Mouse (Mus musculus) erythroid progenitor cell, adult 5-6 weeks (primary cell): Measurements from ENCODE around the gene Npm1. TPM values are rescaled to one million over a fixed set of nuclear protein-coding genes. Genes with fewer than 3 reads are reported as not detected.

Source experiments
- ATAC-seq: replicated peaks from 2 replicates; pipeline ENCODE4 v1.8.0; 2016; ENCODE audit warnings: moderate number of reproducible peaks, mild to moderate bottlenecking, moderate TSS enrichment, inconsistent platforms; ENCODE audit not compliant: poor library complexity, low FRiP score, severe bottlenecking
- total RNA-seq, 2 experiments: library from RNA; stranded (forward) in 1 of 2; stranded (reverse) in 1 of 2; fragments of 150-400 nt in 1 of 2; fragments of 186-747, 209-891 nt in 1 of 2; gene quantifications; 2 replicates each; pipeline versions ENCODE4 v1.2.3 to v1.2.4; 2015 to 2017; ENCODE audit warnings: low replicate concordance in 2 of 2

Gene Npm1
- total RNA-seq, 2 experiments from 2014 or later, result 400 to 412 TPM

- no peak for ATAC-seq
These were observed 15.3 kb downstream of the Npm1 start for GRCm38 (mm10) chr11:33147572-33148337.

- ATAC-seq, result no peak
These were observed 15.8 kb downstream of the Npm1 start, which contains the start of gene Fgf18 for GRCm38 (mm10) chr11:33147171-33147571. Fgf18 (minus strand) TSS chr11:33147400.

- ATAC-seq, result no peak
These were observed 16.3 kb downstream of the Npm1 start for GRCm38 (mm10) chr11:33146651-33147131.

- ATAC-seq, result no peak
These were observed 16.9 kb downstream of the Npm1 start for GRCm38 (mm10) chr11:33146143-33146497.

GRCm38 (mm10) chr11:33145201-33146142, 17.5 kb downstream of the Npm1 start:
- no peak for ATAC-seq

GRCm38 (mm10) chr11:33143906-33144305, 19.1 kb downstream of the Npm1 start:
- no peak for ATAC-seq

- ATAC-seq, result no peak
These were observed 20.2 kb downstream of the Npm1 start for GRCm38 (mm10) chr11:33142801-33143200.

- ATAC-seq, result no peak
These were observed 22.9 kb downstream of the Npm1 start for GRCm38 (mm10) chr11:33140111-33140460.

GRCm38 (mm10) chr11:33139458-33140110, 23.4 kb downstream of the Npm1 start:
- ATAC-seq, result no peak

GRCm38 (mm10) chr11:33138686-33139085, 24.3 kb downstream of the Npm1 start:
- ATAC-seq, result no peak

GRCm38 (mm10) chr11:33134391-33134986, 28.5 kb downstream of the Npm1 start:
- ATAC-seq, result no peak

GRCm38 (mm10) chr11:33132619-33133338, 30.2 kb downstream of the Npm1 start:
- ATAC-seq, result no peak

GRCm38 (mm10) chr11:33127058-33127457, 35.9 kb downstream of the Npm1 start:
- no peak for ATAC-seq

GRCm38 (mm10) chr11:33122575-33123268, 40.3 kb downstream of the Npm1 start:
- no peak for ATAC-seq

GRCm38 (mm10) chr11:33119556-33119955, 43.5 kb downstream of the Npm1 start:
- no peak for ATAC-seq

GRCm38 (mm10) chr11:33119116-33119515, 43.9 kb downstream of the Npm1 start:
- no peak for ATAC-seq

- no peak for ATAC-seq
These were observed 44.5 kb downstream of the Npm1 start for GRCm38 (mm10) chr11:33118480-33118879.

- no peak for ATAC-seq
These were observed 47.2 kb downstream of the Npm1 start for GRCm38 (mm10) chr11:33115796-33116195.

GRCm38 (mm10) chr11:33112407-33112806, 50.6 kb downstream of the Npm1 start:
- no peak for ATAC-seq
